Mouse (Mus musculus): ENCODE data around the gene Gjc1.

The Gjc1 gene

GRCm38 (mm10) chr11:102771916-102772714 lies 47.4 kb downstream of the Gjc1 start:
- no peak for DNase-seq (ENCODE audit: low spot score)

GRCm38 (mm10) chr11:102770662-102771435 lies 48.7 kb downstream of the Gjc1 start:
- DNase-seq (ENCODE audit: low spot score) = no peak

GRCm38 (mm10) chr11:102769993-102770661 lies 49.4 kb downstream of the Gjc1 start:
- no peak for DNase-seq (ENCODE audit: low spot score)

GRCm38 (mm10) chr11:102769141-102769540 lies 50.4 kb downstream of the Gjc1 start:
- DNase-seq (ENCODE audit: low spot score) = no peak

GRCm38 (mm10) chr11:102767055-102767670 lies 52.3 kb downstream of the Gjc1 start:
- no peak for DNase-seq (ENCODE audit: low spot score)

- no peak for DNase-seq (ENCODE audit: low spot score)
Observed at GRCm38 (mm10) chr11:102765416-102765815, 54.1 kb downstream of the Gjc1 start.

- DNase-seq (ENCODE audit: low spot score) = no peak
Observed at GRCm38 (mm10) chr11:102763009-102763767, 56.3 kb downstream of the Gjc1 start.

- no peak for DNase-seq (ENCODE audit: low spot score)
Observed at GRCm38 (mm10) chr11:102762248-102762647, 57.3 kb downstream of the Gjc1 start.

- DNase-seq (ENCODE audit: low spot score) = no peak
Observed at GRCm38 (mm10) chr11:102761309-102762210, 57.9 kb downstream of the Gjc1 start, which contains the start of gene Adam11. TSS of gene Adam11 (plus strand) at chr11:102761439.

- DNase-seq (ENCODE audit: low spot score) = no peak
Observed at GRCm38 (mm10) chr11:102760805-102761308, 58.6 kb downstream of the Gjc1 start.

- DNase-seq (ENCODE audit: low spot score) = no peak
Observed at GRCm38 (mm10) chr11:102758977-102759376, 60.5 kb downstream of the Gjc1 start.

GRCm38 (mm10) chr11:102755391-102755790 lies 64.1 kb downstream of the Gjc1 start:
- no peak for DNase-seq (ENCODE audit: low spot score)

GRCm38 (mm10) chr11:102754416-102754815 lies 65.1 kb downstream of the Gjc1 start:
- no peak for DNase-seq (ENCODE audit: low spot score)

GRCm38 (mm10) chr11:102753591-102754324 lies 65.7 kb downstream of the Gjc1 start:
- DNase-seq (ENCODE audit: low spot score) = no peak

GRCm38 (mm10) chr11:102752896-102753590 lies 66.5 kb downstream of the Gjc1 start:
- DNase-seq (ENCODE audit: low spot score) = no peak

GRCm38 (mm10) chr11:102749712-102750111 lies 69.8 kb downstream of the Gjc1 start:
- no peak for DNase-seq (ENCODE audit: low spot score)
